Mouse (Mus musculus): Measurements from ENCODE around the gene Ppp3r1.

Gene Ppp3r1

GRCm38 (mm10) chr11:17158858-17159737 lies at the start of gene Ppp3r1:
Gene Ppp3r1, plus strand, starts transcription at chr11:17159263.
- DNase-seq, result peak; percentile 97 to 98

- no peak for DNase-seq
Measured at GRCm38 (mm10) chr11:17112419-17113090, 46.5 kb upstream of the Ppp3r1 start.

- no peak for DNase-seq
Measured at GRCm38 (mm10) chr11:17126418-17126817, 32.6 kb upstream of the Ppp3r1 start.

- no peak for DNase-seq
Measured at GRCm38 (mm10) chr11:17135638-17136037, 23.4 kb upstream of the Ppp3r1 start.

- DNase-seq, result no peak
Measured at GRCm38 (mm10) chr11:17138306-17139033, 20.6 kb upstream of the Ppp3r1 start.

- peak in 1 of 2 experiments; percentile 65 for DNase-seq
Measured at GRCm38 (mm10) chr11:17159738-17160241, 727 bp downstream of the Ppp3r1 start.

- DNase-seq, result peak; percentile 57 to 73
Measured at GRCm38 (mm10) chr11:17160242-17160641, 1.2 kb downstream of the Ppp3r1 start.

- no peak for DNase-seq
Measured at GRCm38 (mm10) chr11:17163956-17164355, 4.9 kb downstream of the Ppp3r1 start.

GRCm38 (mm10) chr11:17166627-17167026 lies 7.6 kb downstream of the Ppp3r1 start:
- DNase-seq, result no peak

GRCm38 (mm10) chr11:17169262-17169661 lies 10.2 kb downstream of the Ppp3r1 start:
- DNase-seq, result no peak

GRCm38 (mm10) chr11:17170938-17171729 lies 12.1 kb downstream of the Ppp3r1 start:
- no peak for DNase-seq

GRCm38 (mm10) chr11:17172300-17172699 lies 13.2 kb downstream of the Ppp3r1 start:
- DNase-seq, result no peak

- no peak for DNase-seq
Measured at GRCm38 (mm10) chr11:17176638-17177037, 17.6 kb downstream of the Ppp3r1 start.

- DNase-seq, result no peak
Measured at GRCm38 (mm10) chr11:17180753-17181152, 21.7 kb downstream of the Ppp3r1 start.

- no peak for DNase-seq
Measured at GRCm38 (mm10) chr11:17181807-17182206, 22.7 kb downstream of the Ppp3r1 start, which contains the start of gene Wdr92. Gene Wdr92, plus strand, starts transcription at chr11:17182107.

GRCm38 (mm10) chr11:17183165-17183564 lies 24.1 kb downstream of the Ppp3r1 start:
- no peak for DNase-seq

- no peak for DNase-seq
Measured at GRCm38 (mm10) chr11:17187649-17188048, 28.6 kb downstream of the Ppp3r1 start.

- DNase-seq, result no peak
Measured at GRCm38 (mm10) chr11:17188786-17189185, 29.7 kb downstream of the Ppp3r1 start.

- no peak for DNase-seq
Measured at GRCm38 (mm10) chr11:17192151-17192844, 33.2 kb downstream of the Ppp3r1 start.

- DNase-seq, result no peak
Measured at GRCm38 (mm10) chr11:17199170-17199569, 40.1 kb downstream of the Ppp3r1 start.

- no peak for DNase-seq
Measured at GRCm38 (mm10) chr11:17199840-17200501, 40.9 kb downstream of the Ppp3r1 start.
